Mouse (Mus musculus) liver, adult 2 months (tissue): ENCODE results near the gene Gm8369. TPM values are rescaled to one million over a fixed set of nuclear protein-coding genes. Genes with fewer than 3 reads are reported as not detected.
"Not testable (repeated sequence)": the region's sequence is repeated elsewhere in the genome, so short reads cannot be mapped to it uniquely, and the experiment has no call there.

ENCODE experiments used
- DNase-seq: peaks from one replicate; pipeline ENCODE4 v3.0.0-alpha.2; 2011; ENCODE audit warnings: low read depth, low spot score; ENCODE audit errors: extremely low read depth
- H3K27ac ChIP-seq: fragments of 200-500 bp; replicated peaks from 2 replicates; pipeline ENCODE4 v1.5.1; 2012; ENCODE audit warnings: low read depth, mild to moderate bottlenecking, control low read depth, inconsistent platforms, low read length; ENCODE audit not compliant: insufficient read depth
- H3K27me3 ChIP-seq: fragments of 200-500 bp; 2 replicates; pipeline ENCODE4 v1.6.1; 2012; ENCODE audit warnings: mild to moderate bottlenecking, moderate library complexity, low read length, inconsistent platforms; ENCODE audit not compliant: control insufficient read depth, insufficient read depth
- H3K36me3 ChIP-seq: fragments of 200-500 bp; 2 replicates; pipeline ENCODE4 v1.6.1; 2012; ENCODE audit warnings: low read length, inconsistent platforms; ENCODE audit not compliant: control insufficient read depth, insufficient read depth
- H3K4me1 ChIP-seq: fragments of 200-500 bp; 2 replicates; pipeline ENCODE4 v1.6.1; 2011; ENCODE audit warnings: low read length; ENCODE audit not compliant: control insufficient read depth, insufficient read depth
- H3K4me3 ChIP-seq: fragments of 200-500 bp; 2 replicates; pipeline ENCODE4 v1.5.1; 2011; ENCODE audit warnings: low read depth, mild to moderate bottlenecking, control low read depth, low read length, moderate library complexity; ENCODE audit not compliant: insufficient read depth
- H3K79me2 ChIP-seq: fragments of 200-500 bp; 2 replicates; pipeline ENCODE4 v1.6.1; 2012; ENCODE audit warnings: inconsistent platforms, mild to moderate bottlenecking, low read length, moderate library complexity; ENCODE audit not compliant: control insufficient read depth, insufficient read depth
- H3K9ac ChIP-seq: fragments of 200-500 bp; 2 replicates; pipeline ENCODE4 v1.6.1; 2012; ENCODE audit warnings: low read depth, mild to moderate bottlenecking, control low read depth, inconsistent platforms, low read length
- CTCF ChIP-seq: fragments of 200-500 bp; IDR thresholded peaks from 2 replicates; pipeline ENCODE4 v1.5.1; 2011; ENCODE audit warnings: low read depth, low read length, control low read depth
- POLR2A ChIP-seq: fragments of 200-500 bp; IDR thresholded peaks from 2 replicates; pipeline ENCODE4 v1.6.1; 2011; ENCODE audit warnings: low read length, control low read depth; ENCODE audit not compliant: insufficient read depth; ENCODE audit errors: extremely low read depth
- WGBS: fragments of 180-500 bp; shearing (Covaris S2); methylation state at CpG from one replicate; pipeline ENCODE4 v1.1.7; 2018; 5-methylcytosine and 5-hydroxymethylcytosine counted together
- polyA plus RNA-seq: library from polyadenylated mRNA; depleted of rRNA; stranded (reverse); fragments of >200 nt; gene quantifications from 2 replicates; pipeline ENCODE4 v1.2.3, GENCODE M21; 2012; rRNA removed
- total RNA-seq: library from RNA; depleted of rRNA; stranded (reverse); fragments of >200 nt; gene quantifications from 2 replicates; pipeline ENCODE4 v1.2.3, GENCODE M21; 2014; rRNA removed

Gene Gm8369
- 1.1 and 1.4 TPM in 2 replicates for total RNA-seq
- 0.22 and 0.48 TPM in 2 replicates for polyA plus RNA-seq

DNA sequence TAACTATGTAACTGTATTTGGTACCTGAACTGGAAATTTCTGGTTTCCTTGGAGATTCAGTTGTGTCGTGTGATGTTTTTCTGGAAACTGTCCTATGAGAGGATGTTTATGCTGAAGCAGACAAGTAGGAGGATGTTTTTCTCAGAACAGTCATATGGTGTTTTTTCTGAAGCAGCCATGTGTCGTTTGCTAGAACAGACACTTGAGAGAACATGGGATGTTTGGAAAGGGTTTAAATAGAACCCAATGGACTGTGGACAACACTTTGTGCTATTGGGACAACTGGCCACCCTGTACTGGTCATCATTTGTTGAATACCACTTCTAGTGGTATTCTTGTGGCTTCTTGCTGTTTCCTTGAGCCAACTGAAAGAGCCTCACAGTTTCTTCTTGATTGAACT lies at the start of gene Gm8369:
Gene Gm8369, plus strand, starts transcription at position 193 of the 400 bp plus-strand sequence.
- WGBS, result 82% methylated on average over 2 of the region's 2 CpGs
- no peak for DNase-seq
- H3K4me3 ChIP-seq, result no peak within 1 kb of the TSS
- H3K27ac ChIP-seq, result no peak within 1 kb of the TSS
- H3K36me3 ChIP-seq, result no peaks in the 10 kb centered on the region
- no peaks in the 10 kb centered on the region for H3K79me2 ChIP-seq
- H3K27me3 ChIP-seq, result no peaks in the 10 kb centered on the region
- H3K4me1 ChIP-seq, result no peaks in the 10 kb centered on the region
- TF ChIP-seq CTCF, result no peak
- no peak for TF ChIP-seq POLR2A
- no peak within 1 kb of the TSS for H3K9ac ChIP-seq

DNA sequence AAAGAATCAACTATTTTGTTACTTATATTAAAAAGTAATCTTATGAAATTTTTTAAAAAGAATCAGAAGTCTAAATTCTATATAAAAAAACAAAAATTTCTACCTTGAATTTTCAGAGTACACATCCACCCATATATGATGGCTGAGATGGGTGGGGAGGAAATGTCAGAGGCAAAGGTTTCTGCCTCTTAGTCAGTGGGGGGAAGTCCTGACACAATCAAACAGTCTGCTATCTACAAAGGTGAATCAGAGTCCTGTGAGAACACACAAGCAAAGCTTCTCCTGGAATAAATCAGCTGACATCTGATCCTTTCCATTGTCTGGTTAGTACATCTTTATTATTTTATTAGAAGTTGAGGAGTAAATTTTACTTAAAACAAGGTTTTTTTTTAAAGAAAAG lies 42.4 kb upstream of the Gm8369 start, which contains the start of gene Ms4a4b:
Gene Ms4a4b, plus strand, starts transcription at position 216 of the 400 bp plus-strand sequence.
- Histone ChIP-seq H3K4me3 (no peak within 1 kb of the TSS), H3K9ac (no peak within 1 kb of the TSS), H3K27me3 (no peaks in the 10 kb centered on the region), H3K4me1 (no peaks in the 10 kb centered on the region), H3K27ac (no peak within 1 kb of the TSS), H3K36me3 (no peaks in the 10 kb centered on the region), H3K79me2 (no peaks in the 10 kb centered on the region)
- DNase-seq, result no peak
- no peak for TF ChIP-seq CTCF
- TF ChIP-seq POLR2A, result no peak

DNA sequence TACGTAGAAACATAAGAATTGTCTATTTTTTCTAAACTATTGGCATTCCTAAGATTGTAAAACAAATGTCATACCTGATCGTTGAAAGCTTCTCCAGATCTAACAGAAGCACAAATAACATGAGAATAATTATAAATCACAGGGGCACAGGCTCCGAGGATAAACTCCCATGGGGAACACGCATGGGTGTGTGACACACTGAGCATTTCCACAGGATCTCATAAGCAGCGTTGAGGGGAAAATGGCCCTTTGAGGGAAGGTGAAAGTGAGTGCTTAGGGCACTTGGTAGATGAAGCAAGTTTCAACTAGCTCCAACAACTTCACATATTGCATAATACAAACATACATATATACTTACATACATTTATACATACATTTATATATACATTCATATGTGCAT lies 41.8 kb upstream of the Gm8369 start:
- Histone ChIP-seq H3K9ac (no peak overlapping the region), H3K27ac (no peak overlapping the region), H3K27me3 (no peaks in the 10 kb centered on the region), H3K4me3 (no peak overlapping the region), H3K4me1 (no peaks in the 10 kb centered on the region), H3K36me3 (no peaks in the 10 kb centered on the region), H3K79me2 (no peaks in the 10 kb centered on the region)
- WGBS, result 89% methylated on average over 5 of the region's 5 CpGs
- DNase-seq, result no peak
- TF ChIP-seq POLR2A, result no peak
- no peak for TF ChIP-seq CTCF

DNA sequence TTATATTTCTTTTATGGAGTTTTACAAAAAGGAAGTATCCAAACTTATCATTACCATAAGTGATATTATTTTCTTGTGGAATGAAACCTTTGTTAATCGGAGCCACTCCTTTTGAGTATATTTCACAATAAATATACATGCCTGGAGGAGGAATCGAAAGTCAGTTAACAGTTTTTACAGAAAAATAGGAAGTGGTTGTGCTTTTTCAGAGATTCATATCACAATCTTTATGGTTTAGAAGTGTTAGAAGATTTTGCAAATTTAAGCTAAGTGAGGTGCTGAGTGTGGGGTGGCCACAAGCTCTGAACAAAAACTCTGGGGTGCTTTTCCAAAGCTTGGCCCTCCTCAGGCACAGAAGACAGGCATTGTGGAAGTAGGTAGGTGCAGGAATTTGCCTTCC lies 38.5 kb upstream of the Gm8369 start:
- 85% methylated on average over 2 of the region's 2 CpGs for WGBS
- TF ChIP-seq POLR2A, result no peak
- no peak for TF ChIP-seq CTCF
- H3K4me3 ChIP-seq, result no peak overlapping the region
- no peak overlapping the region for H3K9ac ChIP-seq
- H3K4me1 ChIP-seq, result no peaks in the 10 kb centered on the region
- peak; percentile 12 for DNase-seq
- H3K36me3 ChIP-seq, result no peaks in the 10 kb centered on the region
- H3K79me2 ChIP-seq, result no peaks in the 10 kb centered on the region
- no peaks in the 10 kb centered on the region for H3K27me3 ChIP-seq
- H3K27ac ChIP-seq, result 0 out of 2 replicates have a peak overlapping the region, but pooled peaks have one; percentile 29

DNA sequence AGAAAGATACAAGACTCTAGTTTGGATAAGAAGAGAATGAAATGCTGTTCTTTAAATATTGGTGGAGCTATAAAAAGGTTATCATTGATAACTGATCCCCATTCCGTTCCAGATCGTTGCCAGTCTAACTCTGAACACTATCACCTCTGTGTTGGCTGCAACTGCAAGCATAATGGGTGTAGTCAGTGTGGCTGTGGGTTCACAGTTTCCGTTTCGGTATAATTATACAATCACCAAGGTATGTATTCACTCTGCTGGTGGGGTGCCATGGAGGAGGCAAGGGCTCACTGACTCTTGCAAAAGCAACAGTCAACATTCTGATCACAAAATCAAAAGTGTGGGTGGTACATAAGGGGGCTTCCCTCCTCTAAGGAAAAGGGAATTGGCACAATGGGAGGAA lies 26.7 kb upstream of the Gm8369 start:
- WGBS, result 91% methylated on average over 4 of the region's 4 CpGs
- not testable (repeated sequence) for H3K27me3 ChIP-seq, H3K36me3 ChIP-seq, H3K79me2 ChIP-seq, H3K4me1 ChIP-seq, H3K27ac ChIP-seq, H3K9ac ChIP-seq, H3K4me3 ChIP-seq, DNase-seq

DNA sequence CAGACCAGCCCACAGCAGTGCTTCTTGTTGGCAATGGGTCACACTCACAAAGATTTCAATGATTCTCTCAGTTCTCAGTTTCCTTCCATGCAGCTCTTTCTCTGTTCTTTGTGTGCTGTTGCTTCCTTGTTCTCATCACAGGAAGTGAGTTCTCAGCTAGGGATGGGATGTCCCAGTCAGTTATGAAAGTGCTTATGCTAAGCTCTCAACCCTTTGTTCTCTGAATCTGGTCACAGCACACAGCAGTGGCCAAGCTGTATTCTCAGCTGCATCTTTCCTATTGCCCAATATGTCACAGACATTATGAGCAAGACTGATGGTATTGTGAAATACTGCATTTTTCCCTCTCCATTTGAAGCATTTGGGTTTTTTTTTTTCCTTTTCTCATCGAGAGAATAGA lies 20.9 kb upstream of the Gm8369 start:
- 0% methylated on average over 1 of the region's 1 CpGs for WGBS
- not testable (repeated sequence) for H3K27me3 ChIP-seq, H3K27ac ChIP-seq, H3K4me1 ChIP-seq, H3K36me3 ChIP-seq, H3K9ac ChIP-seq, H3K79me2 ChIP-seq, H3K4me3 ChIP-seq
- DNase-seq, result peak; percentile 28

DNA sequence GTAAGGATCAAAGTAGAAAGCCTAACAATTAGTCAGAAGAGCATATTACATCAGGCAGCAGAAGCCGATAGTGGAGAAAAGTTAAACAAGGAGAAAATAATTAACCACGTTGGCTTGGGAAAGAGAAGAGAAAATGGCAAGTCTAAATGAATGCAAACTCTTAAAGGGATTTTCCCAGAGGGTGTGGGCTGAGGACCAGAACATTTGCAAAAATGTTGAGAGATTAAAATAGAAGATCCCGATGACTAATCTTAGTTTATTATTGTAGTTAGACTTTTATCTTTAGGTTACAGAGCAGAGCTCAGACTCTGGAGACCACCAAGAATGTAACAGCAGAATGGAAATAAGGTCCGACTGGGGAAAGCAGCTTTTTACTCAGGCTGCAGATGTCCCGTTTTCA lies 19.3 kb upstream of the Gm8369 start:
- H3K4me1 ChIP-seq, result peaks cover 5% of the 10 kb centered on the region
- no peak overlapping the region for H3K9ac ChIP-seq
- H3K36me3 ChIP-seq, result no peaks in the 10 kb centered on the region
- 21% methylated on average over 5 of the region's 5 CpGs for WGBS
- no peaks in the 10 kb centered on the region for H3K79me2 ChIP-seq
- H3K4me3 ChIP-seq, result no peak overlapping the region
- TF ChIP-seq POLR2A (no peak), CTCF (no peak)
- peak; percentile 71 for DNase-seq
- H3K27me3 ChIP-seq, result no peaks in the 10 kb centered on the region
- no peak overlapping the region for H3K27ac ChIP-seq

DNA sequence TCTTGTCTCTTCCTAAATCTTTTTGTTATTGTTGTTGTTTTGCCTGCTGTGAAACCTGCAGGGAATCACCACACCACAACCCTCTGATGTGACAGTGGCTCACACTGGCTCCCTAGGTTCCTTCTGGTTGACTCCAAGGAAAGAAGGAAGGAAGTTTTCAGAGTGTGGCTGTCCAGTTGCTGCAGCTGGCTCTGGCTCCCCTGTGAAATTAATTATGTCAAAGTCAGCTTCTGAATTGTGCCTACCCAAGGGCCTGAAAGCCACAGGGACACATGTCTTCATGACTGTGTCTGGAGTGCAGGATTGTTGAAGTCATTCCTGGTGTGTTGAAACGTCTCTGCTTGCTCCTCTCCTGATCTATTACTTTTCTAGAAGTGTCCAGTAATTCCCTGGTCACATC lies 17.4 kb upstream of the Gm8369 start:
- H3K36me3 ChIP-seq, H3K4me1 ChIP-seq, H3K27ac ChIP-seq, H3K4me3 ChIP-seq, H3K79me2 ChIP-seq, H3K9ac ChIP-seq, H3K27me3 ChIP-seq, DNase-seq: not testable (repeated sequence)
- 74% methylated on average over 1 of the region's 1 CpGs for WGBS

DNA sequence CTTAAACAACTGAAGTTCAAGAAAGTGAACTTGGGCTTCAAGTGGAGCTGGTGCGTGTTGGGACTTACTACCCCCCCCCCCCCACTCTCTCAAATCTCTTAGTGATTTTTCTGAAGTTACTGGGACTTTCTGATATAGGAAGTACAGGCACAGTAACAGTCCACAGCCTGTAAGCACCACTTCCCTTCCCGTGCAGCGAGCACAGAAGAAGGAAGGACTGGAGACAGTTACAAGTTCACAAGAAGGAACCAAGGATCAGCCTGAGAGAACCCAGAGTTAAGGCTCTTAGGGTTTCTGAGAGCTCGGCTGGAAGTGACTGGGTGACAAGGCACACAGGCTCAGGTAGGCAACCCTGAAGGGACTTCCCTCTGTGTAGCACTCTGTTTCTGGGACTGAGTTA lies 16.5 kb upstream of the Gm8369 start, which contains the start of gene Ms4a6c:
Gene Ms4a6c, plus strand, starts transcription at position 152 of the 400 bp plus-strand sequence.
- not testable (repeated sequence) for H3K9ac ChIP-seq, H3K4me3 ChIP-seq, H3K27me3 ChIP-seq, H3K79me2 ChIP-seq, H3K4me1 ChIP-seq, H3K36me3 ChIP-seq
- peak; percentile 25 for DNase-seq
- WGBS, result 87% methylated on average over 4 of the region's 4 CpGs
- peak within 1 kb of the TSS; percentile 47; the same call in 1 of the 2 replicates for H3K27ac ChIP-seq
